ENCODE assay signal across 27 mouse cellular contexts in genomic region chr9:65902879-65903278, GRCm38 (mm10). TPM values are rescaled to one million over a fixed set of nuclear protein-coding genes. Genes with fewer than 3 reads are reported as not detected.
"Had no signal": no experiment of that assay in that cellular context is flagged by ENCODE, and none has a peak within 500 bp of the region (broad histone marks: within the 10 kb centered on the region; RNA-seq: fewer than 3 reads in every experiment).

No protein-coding gene starts in this region.

- H3K27me3 ChIP-seq: heart, embryonic 12.5 days; hindbrain, embryonic 12.5 days; intestine, embryonic 15.5 days; limb, embryonic 12.5 days; liver, embryonic 13.5 days had no signal

- H3K27ac ChIP-seq: gastrocnemius, adult 2 months; heart, adult 2 months; hindbrain, embryonic 10.5 days; hindbrain, embryonic 12.5 days; hindbrain, embryonic 14.5 days; intestine, embryonic 15.5 days; layer of hippocampus, adult 2 months; left cerebral cortex, adult 2 months; limb, embryonic 10.5 days; limb, embryonic 12.5 days; liver, embryonic 13.5 days had no signal

- H3K9ac ChIP-seq: heart, embryonic 12.5 days; hindbrain, embryonic 12.5 days; hindbrain, embryonic 14.5 days; intestine, embryonic 15.5 days; limb, embryonic 12.5 days; liver, embryonic 13.5 days had no signal

- H3K9me3 ChIP-seq: heart, embryonic 12.5 days; hindbrain, embryonic 10.5 days; hindbrain, embryonic 12.5 days; intestine, embryonic 15.5 days; limb, embryonic 10.5 days; limb, embryonic 12.5 days; liver, embryonic 13.5 days had no signal

- ATAC-seq: hindbrain, embryonic 16.5 days; inflammation-experienced regulatory T-cells, adult 6 months; intestine, embryonic 15.5 days; intestine, postnatal 0 days had no signal

- H3K4me3 ChIP-seq: gastrocnemius, adult 2 months; heart, adult 2 months; heart, embryonic 12.5 days; hindbrain, embryonic 10.5 days; hindbrain, embryonic 12.5 days; intestine, embryonic 15.5 days; layer of hippocampus, adult 2 months; left cerebral cortex, adult 2 months; limb, embryonic 10.5 days; limb, embryonic 12.5 days; liver, embryonic 13.5 days had no signal

- H3K4me2 ChIP-seq: heart, embryonic 12.5 days; hindbrain, embryonic 12.5 days; hindbrain, embryonic 14.5 days; intestine, embryonic 15.5 days; limb, embryonic 12.5 days; liver, embryonic 11.5 days; liver, embryonic 13.5 days had no signal

- H3K4me1 ChIP-seq: intestine, embryonic 15.5 days; limb, embryonic 10.5 days had no signal

- DNase-seq: gastrocnemius, adult 2 months; gastrocnemius, postnatal 10 days; gastrocnemius, postnatal 25 days; heart, adult 11 months; heart, adult 2 months; heart, postnatal 10 days; heart, postnatal 4 days; kidney, adult 18-20 months; kidney, adult 8-10 months; kidney, postnatal 10 days; kidney, postnatal 25 days; kidney, postnatal 4 days; liver; liver, embryonic 13.5 days had no signal

RNA-seq across cellular contexts. Expression of gene Pclaf, which starts 12.8 kb away (rescaled TPM):
- total RNA-seq: gastrocnemius, adult 2 months; left cerebral cortex, adult 2 months had no signal
